Mouse (Mus musculus): ENCODE results near the gene Gm47959. TPM values are rescaled to one million over a fixed set of nuclear protein-coding genes. Genes with fewer than 3 reads are reported as not detected.

The Gm47959 gene
- total RNA-seq, 4 experiments from 2014 or later, result not detected

- no peak for DNase-seq (ENCODE audit: low spot score in 2 of 2)
These were observed 32.2 kb downstream of the Gm47959 start for GRCm38 (mm10) chr1:83032508-83032907.

DNA sequence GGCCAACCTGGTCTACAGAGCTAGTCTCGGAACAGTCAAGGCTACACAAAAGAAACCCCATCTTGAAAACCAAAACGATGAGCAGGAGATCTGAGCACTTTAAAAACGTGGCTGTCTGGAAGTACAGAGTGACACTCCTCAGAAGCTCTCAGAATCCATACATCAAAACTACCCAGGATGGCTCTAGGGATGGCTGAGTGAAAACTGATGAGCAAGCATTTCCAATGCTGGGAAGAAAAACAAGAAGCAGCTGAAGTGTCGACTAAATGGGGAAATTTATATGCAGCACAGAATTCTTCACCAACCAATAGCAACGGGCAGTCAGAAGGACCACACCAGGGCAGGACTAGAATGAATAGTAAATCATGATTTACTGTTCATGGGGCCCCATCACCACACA, 34.2 kb downstream of the Gm47959 start:
- no peak for DNase-seq (ENCODE audit: low spot score in 2 of 2)

DNA sequence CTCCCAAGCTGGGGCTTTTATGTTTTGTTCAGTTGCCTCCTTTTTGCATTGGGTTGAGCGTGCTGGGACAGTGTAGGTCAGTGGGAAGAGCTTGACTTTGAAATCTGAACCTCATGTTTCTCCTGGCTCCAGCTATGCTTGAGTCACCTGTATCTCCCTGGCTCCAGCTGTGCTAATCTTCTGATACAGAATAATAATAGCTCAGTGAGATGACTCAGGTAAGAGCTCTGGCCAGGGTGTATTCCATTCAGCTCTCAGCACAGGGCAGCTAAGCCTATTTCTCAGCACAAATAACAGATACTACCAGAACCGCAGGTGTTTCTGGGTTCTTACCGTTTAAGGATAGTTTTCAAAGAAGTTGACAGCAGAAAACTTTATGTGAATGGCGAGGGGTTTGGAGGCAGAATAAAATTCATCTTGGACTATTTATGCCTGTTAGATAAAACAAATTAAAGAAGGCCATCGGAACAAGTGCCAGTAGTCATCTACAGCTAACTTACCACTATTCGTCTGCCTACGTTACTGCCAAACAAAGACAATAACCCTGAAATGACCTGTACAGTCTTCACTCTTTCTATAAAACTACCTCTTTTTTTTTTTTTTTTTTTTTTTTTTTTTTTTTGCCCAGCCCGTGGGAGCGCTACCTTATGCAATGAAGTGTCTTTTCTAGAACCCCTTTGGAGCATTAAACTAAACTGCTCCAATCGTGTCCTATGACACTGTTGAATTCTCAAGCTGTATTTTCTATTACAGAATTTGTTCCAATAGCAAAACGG, 36.7 kb downstream of the Gm47959 start:
- DNase-seq (ENCODE audit: low spot score in 2 of 2), result no peak

- DNase-seq (ENCODE audit: low spot score in 2 of 2), result peak; percentile 19 to 20
These were observed 37.8 kb downstream of the Gm47959 start, which contains the start of gene Slc19a3 for GRCm38 (mm10) chr1:83038109-83038672. Gene Slc19a3 (minus strand): TSS chr1:83038448.

DNA sequence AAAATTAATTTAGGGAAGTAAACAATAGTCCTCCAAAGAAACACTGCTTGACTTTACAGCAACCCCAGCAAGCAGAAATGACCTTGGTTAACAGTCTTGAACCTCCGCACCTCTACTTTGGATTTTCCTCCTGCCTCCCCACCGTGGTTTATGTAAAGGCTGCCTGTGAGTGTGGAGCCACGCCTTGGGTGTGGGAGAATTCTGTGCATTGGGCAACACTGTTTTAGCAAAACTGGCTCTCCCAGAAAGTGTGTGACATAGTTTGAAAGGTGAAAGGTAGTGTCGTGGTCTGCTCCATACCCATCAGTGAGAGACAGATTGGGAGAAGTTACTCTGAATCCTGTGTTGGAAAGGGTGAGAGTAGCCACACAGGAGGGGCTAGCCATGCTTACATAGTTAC, 38.7 kb downstream of the Gm47959 start:
- DNase-seq (ENCODE audit: low spot score in 2 of 2), result no peak

GRCm38 (mm10) chr1:83042380-83042779, 42.0 kb downstream of the Gm47959 start, which contains the start of gene Krtap28-10:
Gene Krtap28-10 (minus strand): TSS chr1:83042480.
- DNase-seq (ENCODE audit: low spot score in 2 of 2), result no peak

DNA sequence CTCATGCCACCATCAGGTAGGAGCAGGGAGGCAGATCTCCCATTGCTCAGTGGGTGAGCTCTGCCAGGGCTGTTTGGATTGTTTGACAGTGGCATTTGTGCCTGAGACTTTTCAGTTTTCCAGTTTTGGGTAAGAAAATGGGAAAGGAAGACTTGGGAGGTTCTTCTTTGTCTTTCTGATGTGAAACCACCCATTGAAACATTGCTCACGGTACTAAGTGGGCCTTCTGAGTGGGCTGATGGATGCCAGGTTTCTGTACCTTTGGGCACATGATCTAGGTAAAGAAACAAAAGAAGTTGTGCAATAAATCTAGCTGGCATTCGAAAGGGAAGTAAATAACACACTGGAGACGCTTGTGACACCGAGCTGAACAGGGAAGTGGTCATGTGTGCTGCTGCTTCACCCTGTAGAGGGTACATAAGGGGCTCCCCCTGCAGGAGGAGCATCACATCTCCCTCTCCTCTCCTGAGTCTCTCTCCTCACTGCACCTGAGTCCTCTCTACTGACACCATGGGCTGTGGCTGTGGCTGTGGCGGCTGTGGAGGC, 44.6 kb downstream of the Gm47959 start, which contains the start of gene Gm47969:
Gene Gm47969, plus strand, starts transcription at position 51 of the 546 bp plus-strand sequence.
- DNase-seq (ENCODE audit: low spot score in 2 of 2), result no peak

Other genes with a start within 250 kb of the Gm47959 start
- gene Tm4sf20, start 232.1 kb upstream of the Gm47959 start, total RNA-seq (2022), result not detected
- not detected for gene Gm47791, start 229.3 kb upstream of the Gm47959 start, total RNA-seq (2022)
- 10 to 100 TPM; 59.0 to 69.1 (median 62.1) TPM for gene Agfg1, start 161.1 kb upstream of the Gm47959 start, total RNA-seq (2022)
- gene A030005L19Rik, start 87.2 kb upstream of the Gm47959 start, total RNA-seq (2022), result under 1 TPM in 3 of 4 experiments, not detected in 1; 0.73 to 0.96 (median 0.84) TPM
- not detected for gene A030014E15Rik, start 75.6 kb upstream of the Gm47959 start, total RNA-seq (2022)
- not detected for gene Gm6217, start 69.1 kb upstream of the Gm47959 start, total RNA-seq (2022)
- gene A030003K21Rik, start 57.2 kb upstream of the Gm47959 start, total RNA-seq (2022), result not detected
- gene Gm7544, start 44.5 kb upstream of the Gm47959 start, total RNA-seq (2022), result not detected
- not detected for gene Gm47955, start 40.3 kb upstream of the Gm47959 start, total RNA-seq (2022)
- gene Slc19a3, start 37.9 kb downstream of the Gm47959 start, total RNA-seq (2022), result 1 to 10 TPM; 1.8 to 2.8 (median 2.1) TPM
- gene Krtap28-10, start 41.9 kb downstream of the Gm47959 start, total RNA-seq (2022), result not detected
- not detected for gene Gm47969, start 44.4 kb downstream of the Gm47959 start, total RNA-seq (2022)
- not detected for gene A030005K14Rik, start 58.8 kb downstream of the Gm47959 start, total RNA-seq (2022)
- gene Krtap28-13, start 60.4 kb downstream of the Gm47959 start, total RNA-seq (2022), result not detected
- not detected for gene Ccl20, start 116.2 kb downstream of the Gm47959 start, total RNA-seq (2022)
- gene Daw1, start 159.2 kb downstream of the Gm47959 start, total RNA-seq (2022), result under 1 TPM in 2 of 4 experiments, not detected in 2; 0.27 to 0.77 TPM

Measured in left cerebral cortex, adult 8-10 months (tissue).